Mouse (Mus musculus): ENCODE data around the gene Mxd3. TPM values are rescaled to one million over a fixed set of nuclear protein-coding genes. Genes with fewer than 3 reads are reported as not detected.

The Mxd3 gene
- polyA plus RNA-seq, 1 experiment from 2014 or later, result 15.6 TPM

Other genes starting within 250 kb of the Mxd3 start
- 29.1 and 30.4 TPM in 2 replicates for gene Uimc1, start 229.5 kb downstream of the Mxd3 start, polyA plus RNA-seq (2014; fragmentation: Nextera tagmentation; extraction: Ambion mirVana)
- gene Zfp346, start 224.5 kb downstream of the Mxd3 start, polyA plus RNA-seq (2014; fragmentation: Nextera tagmentation; extraction: Ambion mirVana), result 18.9 and 19.5 TPM in 2 replicates
- gene Gm17617, start 196.3 kb downstream of the Mxd3 start, polyA plus RNA-seq (2014; fragmentation: Nextera tagmentation; extraction: Ambion mirVana), result not detected in 2 replicates
- 6.8 and 8.0 TPM in 2 replicates for gene Fgfr4, start 177.2 kb downstream of the Mxd3 start, polyA plus RNA-seq (2014; fragmentation: Nextera tagmentation; extraction: Ambion mirVana)
- gene Nsd1, start 120.0 kb downstream of the Mxd3 start, polyA plus RNA-seq (2014; fragmentation: Nextera tagmentation; extraction: Ambion mirVana), result 35.5 and 41.3 TPM in 2 replicates
- 493 and 494 TPM in 2 replicates for gene Prelid1, start 9.3 kb downstream of the Mxd3 start, polyA plus RNA-seq (2014; fragmentation: Nextera tagmentation; extraction: Ambion mirVana)
- gene Rab24, start 7.9 kb downstream of the Mxd3 start, polyA plus RNA-seq (2014; fragmentation: Nextera tagmentation; extraction: Ambion mirVana), result 78.7 and 79.6 TPM in 2 replicates
- gene Lman2, start 33.0 kb upstream of the Mxd3 start, polyA plus RNA-seq (2014; fragmentation: Nextera tagmentation; extraction: Ambion mirVana), result 120 and 121 TPM in 2 replicates
- gene Rgs14, start 39.9 kb upstream of the Mxd3 start, polyA plus RNA-seq (2014; fragmentation: Nextera tagmentation; extraction: Ambion mirVana), result 1.2 and 1.9 TPM in 2 replicates
- gene Slc34a1, start 68.4 kb upstream of the Mxd3 start, polyA plus RNA-seq (2014; fragmentation: Nextera tagmentation; extraction: Ambion mirVana), result not detected in 2 replicates
- not detected in 2 replicates for gene Pfn3, start 85.4 kb upstream of the Mxd3 start, polyA plus RNA-seq (2014; fragmentation: Nextera tagmentation; extraction: Ambion mirVana)
- 62.3 and 63.4 TPM in 2 replicates for gene F12, start 97.0 kb upstream of the Mxd3 start, polyA plus RNA-seq (2014; fragmentation: Nextera tagmentation; extraction: Ambion mirVana)
- gene Grk6, start 115.2 kb upstream of the Mxd3 start, polyA plus RNA-seq (2014; fragmentation: Nextera tagmentation; extraction: Ambion mirVana), result 45.8 and 49.0 TPM in 2 replicates
- gene Prr7, start 134.4 kb upstream of the Mxd3 start, polyA plus RNA-seq (2014; fragmentation: Nextera tagmentation; extraction: Ambion mirVana), result 0.29 and 0.35 TPM in 2 replicates
- gene Dbn1, start 158.3 kb upstream of the Mxd3 start, polyA plus RNA-seq (2014; fragmentation: Nextera tagmentation; extraction: Ambion mirVana), result 64.9 and 69.0 TPM in 2 replicates
- gene Pdlim7, start 183.9 kb upstream of the Mxd3 start, polyA plus RNA-seq (2014; fragmentation: Nextera tagmentation; extraction: Ambion mirVana), result 86.4 and 94.6 TPM in 2 replicates
- gene Dok3, start 199.5 kb upstream of the Mxd3 start, polyA plus RNA-seq (2014; fragmentation: Nextera tagmentation; extraction: Ambion mirVana), result 4.3 and 6.0 TPM in 2 replicates
- 62.9 and 64.6 TPM in 2 replicates for gene Ddx41, start 206.8 kb upstream of the Mxd3 start, polyA plus RNA-seq (2014; fragmentation: Nextera tagmentation; extraction: Ambion mirVana)
- gene Fam193b, start 241.3 kb upstream of the Mxd3 start, polyA plus RNA-seq (2014; fragmentation: Nextera tagmentation; extraction: Ambion mirVana), result 18.7 and 25.3 TPM in 2 replicates
- gene Tmed9, start 243.9 kb upstream of the Mxd3 start, polyA plus RNA-seq (2014; fragmentation: Nextera tagmentation; extraction: Ambion mirVana), result 58.7 and 61.9 TPM in 2 replicates